Mouse (Mus musculus) lung, adult 18-20 months (tissue): ENCODE results near the gene Sgtb.
A peak's percentile ranks its signal among the peaks of the same experiment; 100 is the strongest.

ENCODE experiments used
- DNase-seq, 2 experiments: peaks; one replicate each; pipeline ENCODE4 v3.0.0; 2022; ENCODE audit warnings: mixed read lengths in 2 of 2

The Sgtb gene

DNA sequence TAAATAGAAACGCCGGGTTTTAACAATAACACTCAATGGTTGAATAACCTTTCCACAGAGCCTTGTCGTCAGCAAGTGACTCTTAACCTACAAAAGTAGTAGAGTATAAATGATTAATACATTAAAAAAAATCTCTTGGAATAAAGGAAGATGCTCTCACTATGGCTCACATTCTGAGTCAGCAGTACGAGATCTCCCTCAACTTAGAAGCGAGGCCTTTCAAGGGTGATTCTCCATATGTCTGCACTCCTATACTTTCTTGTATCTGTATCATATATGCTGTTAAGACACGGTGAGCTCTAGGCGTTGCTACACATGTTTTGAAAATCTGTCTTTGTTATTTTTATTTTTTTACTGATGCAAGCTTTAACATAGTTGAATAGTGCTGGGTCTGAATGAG, 985 bp downstream of the Sgtb start:
- no peak for DNase-seq

DNA sequence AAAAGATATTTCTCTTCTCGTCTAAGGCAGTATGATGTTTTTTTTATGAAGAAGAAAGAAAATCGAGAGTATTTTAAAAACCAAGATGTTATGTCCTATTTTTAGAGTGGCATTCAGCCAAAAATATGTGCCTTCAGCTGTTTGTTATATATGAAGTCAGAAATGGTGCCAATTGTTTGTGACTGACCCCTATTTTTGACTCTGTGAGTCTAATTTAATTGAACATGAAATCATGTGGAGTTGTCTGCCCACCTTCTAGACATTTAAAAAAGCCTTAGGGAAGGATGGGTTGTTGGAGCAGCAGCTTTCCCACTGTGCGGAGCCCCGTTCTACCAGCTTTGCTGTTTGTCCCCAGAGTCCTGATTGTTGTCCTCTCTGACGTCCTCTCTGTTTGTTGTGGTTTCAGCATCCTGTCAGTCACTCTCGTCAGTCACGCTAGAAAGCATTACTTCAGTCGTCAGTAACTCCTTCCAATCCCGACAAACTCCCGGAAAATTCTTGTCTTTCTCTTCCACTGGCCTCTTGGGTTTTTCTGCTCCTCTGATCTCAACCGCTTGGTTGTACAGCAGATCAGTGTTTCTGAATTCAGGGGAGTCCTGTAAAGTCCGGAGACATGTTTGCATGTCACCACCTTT, 2.8 kb downstream of the Sgtb start:
- DNase-seq: no peak

DNA sequence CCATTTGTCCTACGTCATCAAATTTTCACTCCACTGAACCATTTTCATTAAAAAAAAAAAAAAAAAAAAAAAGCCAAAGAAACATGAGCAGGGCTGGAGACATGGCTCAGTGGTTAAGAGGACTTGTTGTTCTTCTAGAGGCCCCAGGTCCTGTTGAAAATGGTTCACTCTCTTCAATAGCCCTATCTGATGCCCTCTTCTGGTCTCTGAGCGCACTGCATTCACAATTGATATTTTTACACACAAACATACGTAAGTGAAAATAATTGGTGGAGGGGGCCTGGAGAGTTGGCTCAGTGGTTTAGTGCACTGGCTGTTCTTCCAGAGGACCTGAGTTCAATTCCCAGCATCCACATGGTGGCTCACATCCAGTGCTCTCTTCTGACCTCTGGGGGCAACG, 4.2 kb downstream of the Sgtb start:
- DNase-seq: no peak

DNA sequence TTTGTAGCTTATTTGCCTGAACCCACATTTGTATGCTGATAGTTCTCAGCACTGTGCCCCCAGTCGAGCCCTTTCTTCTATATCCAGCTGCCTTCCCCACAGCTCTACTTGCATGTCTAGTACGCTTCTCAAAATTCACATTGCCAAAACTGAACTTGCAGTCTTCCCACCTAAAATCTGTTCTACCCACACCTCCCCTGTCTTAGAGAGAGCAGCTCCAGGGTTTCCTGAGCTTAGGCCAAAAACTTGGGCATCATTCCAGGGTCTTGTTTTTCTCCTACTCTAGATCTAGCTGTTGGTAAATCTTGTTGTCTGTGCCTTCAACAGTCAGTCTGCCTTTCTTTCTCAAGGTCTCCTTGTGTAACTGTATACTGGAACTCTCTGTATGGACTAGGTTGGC, 5.3 kb downstream of the Sgtb start:
- DNase-seq: no peak

DNA sequence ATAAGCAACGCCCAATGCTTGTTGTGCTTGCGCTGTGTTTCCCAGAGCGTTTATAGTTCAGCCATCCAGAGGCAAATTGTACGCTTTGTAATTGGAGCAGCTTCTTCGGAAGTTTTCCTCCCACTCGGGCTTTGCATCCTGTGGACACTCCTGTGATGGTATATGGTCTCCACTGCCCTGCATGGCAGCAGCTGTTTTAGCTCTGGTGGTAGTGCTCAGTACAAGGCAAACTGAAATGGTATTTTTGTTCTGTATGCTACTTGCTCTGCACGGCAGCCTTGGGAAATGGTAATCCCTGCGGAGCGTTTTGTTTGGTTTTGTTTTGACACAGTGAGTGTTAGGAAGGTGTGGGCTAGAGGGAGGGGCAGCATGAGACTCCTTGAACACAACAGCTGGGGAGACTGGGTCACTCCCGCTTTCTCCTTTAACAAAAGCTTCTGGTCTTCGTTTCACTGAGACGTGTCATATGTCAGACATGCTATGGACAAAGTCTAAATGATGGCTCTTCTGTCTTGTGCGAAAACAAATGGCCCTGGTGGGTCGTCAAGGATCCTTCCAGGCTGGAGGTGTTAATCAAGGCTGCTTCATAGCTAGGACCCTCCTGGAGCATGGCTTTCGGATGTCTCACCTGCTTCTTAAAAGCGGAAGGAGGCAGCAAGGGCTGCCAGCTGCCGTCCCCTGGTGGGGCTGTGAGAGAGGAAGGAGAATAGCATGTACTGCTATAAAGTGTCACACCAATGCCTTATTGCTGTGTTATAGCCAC, 12.7 kb downstream of the Sgtb start:
- peak in 1 of 2 experiments; percentile 8 for DNase-seq

DNA sequence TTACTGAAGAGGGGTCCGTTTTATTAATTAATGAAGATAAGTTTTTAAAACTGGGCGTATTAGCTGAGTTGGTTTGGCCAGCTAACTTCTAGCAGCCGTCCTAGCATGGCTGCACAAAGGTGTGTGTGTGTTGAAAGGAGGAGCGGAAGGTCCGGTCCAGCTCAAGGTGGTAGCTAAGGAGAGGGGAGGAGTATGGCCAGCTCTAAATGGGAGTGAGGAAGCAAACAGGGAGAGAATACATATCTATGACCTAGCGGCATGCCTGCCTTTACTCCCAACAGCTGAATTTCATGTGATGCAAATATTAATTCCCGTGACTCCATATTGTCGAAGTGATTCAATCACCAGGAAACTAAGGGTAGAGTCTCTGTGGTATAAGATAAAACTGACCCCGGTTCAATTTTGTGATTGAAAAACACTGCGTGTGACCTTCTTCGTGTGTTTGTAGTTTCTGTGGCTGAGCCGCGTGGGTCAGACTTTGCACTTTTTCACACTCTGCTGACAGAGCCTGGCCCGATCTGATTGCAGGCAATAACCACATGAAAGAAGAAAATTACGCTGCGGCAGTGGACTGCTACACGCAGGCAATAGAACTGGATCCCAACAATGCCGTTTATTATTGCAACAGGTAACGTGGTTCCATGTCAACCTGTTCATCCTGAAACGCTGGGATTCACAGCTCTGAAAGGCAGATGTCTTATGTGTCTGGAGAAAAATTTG, 14.3 kb downstream of the Sgtb start:
- DNase-seq: no peak

DNA sequence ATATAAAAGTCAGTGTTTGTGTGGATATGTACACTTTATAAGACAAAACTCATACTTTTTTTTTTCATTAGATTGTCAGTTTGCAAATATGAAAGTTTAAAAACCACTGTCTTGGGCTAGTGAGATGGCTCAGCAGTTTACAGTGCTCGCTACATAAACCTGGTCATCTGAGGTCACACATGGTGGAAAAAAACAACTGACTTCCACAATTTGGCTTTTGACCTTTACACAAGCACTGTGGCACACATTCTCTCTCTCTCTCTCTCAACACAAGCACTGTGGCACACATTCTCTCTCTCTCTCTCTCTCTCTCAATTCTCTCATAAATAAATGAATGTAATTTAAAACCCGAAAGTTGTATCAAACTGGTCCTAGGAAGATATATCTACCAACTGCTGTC, 23.0 kb downstream of the Sgtb start:
- DNase-seq: no peak

DNA sequence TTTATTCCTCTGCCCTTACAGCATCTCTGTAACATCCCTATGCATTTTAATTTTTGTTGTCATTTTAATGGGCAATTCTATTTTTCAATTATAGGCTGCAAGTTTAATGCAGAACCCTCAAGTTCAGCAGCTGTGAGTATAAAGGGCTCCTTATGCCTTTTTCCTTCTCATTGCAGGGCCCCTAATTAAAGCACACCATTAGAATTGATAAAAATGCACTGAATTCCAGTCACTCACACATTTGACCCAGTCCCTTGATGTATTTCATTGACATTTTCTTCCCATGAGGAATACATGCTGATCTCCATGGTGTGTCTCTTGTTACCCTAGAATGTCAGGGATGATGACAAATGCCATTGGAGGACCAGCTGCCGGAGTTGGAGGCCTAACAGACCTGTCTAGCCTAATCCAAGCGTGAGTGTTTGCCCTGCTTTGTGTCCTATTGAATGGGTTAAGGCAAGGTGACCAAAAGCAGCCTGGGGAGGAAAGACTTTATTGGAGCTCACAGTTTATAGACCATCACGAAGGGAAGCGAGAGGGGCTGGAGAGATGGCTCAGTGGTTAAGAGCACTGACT, 25.1 kb downstream of the Sgtb start:
- DNase-seq: no peak

DNA sequence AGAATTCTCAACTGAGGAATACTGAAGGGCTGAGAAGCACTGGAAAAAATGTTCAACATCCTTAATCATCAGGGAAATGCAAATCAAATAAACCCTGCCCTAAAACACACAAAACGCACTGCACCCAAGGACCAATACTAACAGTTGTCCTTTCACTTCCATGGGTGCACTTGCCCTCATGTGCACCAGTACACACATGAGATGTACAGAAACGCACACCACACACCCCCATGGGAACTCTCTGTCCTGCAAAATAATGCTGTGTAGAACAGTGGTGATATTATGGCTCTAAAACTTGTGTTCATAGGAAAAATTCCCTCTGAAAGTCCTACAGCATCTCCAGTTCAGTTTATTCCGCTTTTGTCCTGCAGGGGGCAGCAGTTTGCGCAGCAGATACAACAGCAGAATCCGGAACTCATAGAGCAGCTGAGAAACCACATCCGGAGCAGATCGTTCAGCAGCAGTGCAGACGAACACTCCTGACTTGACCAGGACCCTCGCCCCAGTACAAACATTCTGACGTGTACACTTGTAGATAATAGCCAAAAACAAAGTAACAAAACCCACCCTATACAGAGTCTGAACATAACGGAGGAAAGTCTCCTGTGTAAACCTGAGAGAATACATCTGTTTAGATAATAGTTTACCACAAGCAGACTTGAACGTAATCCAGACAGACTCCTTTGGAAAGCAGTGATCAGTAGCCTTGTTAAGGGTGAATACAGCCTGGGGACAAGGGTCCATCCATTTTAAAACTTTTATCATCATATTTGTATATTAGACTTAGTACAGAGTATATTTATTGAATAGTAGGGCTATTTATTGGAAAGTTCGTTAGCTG, 30.0 kb downstream of the Sgtb start:
- DNase-seq: peak; percentile 72 to 81

DNA sequence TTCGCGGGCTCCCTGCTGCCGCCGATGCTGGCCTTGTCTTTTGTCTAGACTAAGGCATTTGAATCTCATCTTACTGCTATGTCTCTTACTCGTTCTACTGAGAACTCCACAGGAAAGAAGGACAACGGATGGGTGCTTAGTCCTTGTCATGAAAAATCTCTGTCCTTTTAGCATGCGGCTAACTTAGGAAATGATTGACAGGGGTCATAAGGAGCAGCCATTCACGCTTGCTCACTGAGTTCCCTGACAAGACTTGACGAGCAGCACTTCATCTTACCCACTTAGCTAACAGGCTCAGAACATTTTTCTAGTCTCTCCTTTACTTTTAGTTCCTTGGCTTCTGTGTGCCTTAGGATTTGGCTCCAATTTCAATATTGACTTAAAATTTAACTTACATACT, 35.3 kb downstream of the Sgtb start:
- DNase-seq: no peak

DNA sequence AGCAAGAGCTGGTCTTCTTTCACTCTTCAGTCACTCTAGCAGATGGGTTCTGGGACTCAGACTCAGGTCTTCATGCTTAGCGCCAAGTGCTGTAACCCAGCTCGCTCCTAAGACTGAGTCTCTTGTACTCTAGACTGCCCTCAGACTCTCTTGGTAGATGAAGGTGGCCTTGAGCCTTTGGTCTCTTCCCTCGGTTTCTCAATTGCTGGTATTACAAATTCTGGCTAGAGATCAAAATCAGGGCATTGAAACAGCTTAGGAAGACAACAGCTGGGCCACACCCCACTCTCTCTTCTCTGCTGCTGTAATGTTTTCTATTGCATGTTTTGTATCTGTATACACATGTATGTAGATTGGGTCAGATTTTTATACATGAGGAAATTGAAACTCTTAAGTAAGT, 36.1 kb downstream of the Sgtb start:
- DNase-seq: no peak

DNA sequence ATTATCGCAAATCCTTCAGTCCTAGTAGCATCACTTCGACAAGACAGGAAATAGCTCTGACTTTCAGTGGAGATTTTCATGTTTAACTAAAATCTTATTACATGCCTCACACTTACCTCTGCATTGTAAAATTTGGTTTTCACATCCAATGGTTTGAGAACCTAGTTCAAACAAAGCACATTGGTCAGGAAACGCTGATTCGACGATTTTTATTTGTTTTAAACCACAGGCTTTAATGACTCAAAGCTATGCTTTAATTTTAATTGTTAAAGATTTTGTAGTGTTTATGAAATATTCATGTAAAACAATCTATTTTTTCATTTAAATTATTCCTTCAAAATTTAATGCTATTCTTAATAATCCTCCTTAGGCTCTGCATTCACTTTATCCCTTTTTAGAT, 44.6 kb downstream of the Sgtb start:
- no peak for DNase-seq

DNA sequence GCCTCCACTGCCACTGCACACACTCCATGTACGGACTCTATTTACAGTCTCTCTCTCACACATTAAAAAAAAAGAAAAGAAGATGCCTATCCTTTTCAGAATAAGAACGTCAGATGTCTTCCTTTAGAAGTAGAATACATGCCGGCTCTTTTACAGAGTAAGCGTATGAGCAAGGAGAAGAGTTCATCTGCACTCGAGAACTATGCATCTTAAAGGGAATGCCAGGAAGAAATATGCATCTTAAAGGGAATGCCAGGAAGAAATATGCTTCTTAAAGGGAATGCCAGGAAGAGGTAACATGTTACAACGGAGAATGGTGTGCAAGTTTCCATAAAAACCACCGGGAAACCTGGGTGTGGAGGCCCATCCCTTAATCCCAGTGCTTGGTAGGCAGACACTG, 45.6 kb downstream of the Sgtb start:
- no peak for DNase-seq

DNA sequence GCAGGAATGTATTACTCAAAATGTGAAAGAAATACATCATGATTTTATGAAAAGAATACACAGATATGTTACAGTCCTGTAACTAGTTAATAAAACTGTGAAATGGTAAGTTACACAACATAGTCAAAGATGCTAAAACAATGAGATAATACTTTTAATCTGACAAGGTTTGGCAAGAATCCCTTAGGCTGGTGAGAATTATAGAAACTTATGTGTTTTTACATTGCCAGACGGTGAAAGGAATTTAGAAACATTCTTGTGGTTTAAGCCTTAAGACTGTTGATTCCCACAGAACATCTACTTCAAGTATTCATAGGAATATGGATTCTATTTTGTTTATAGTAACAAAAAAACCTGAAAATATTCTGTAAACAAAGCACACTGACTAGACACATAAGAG, 46.1 kb downstream of the Sgtb start:
- no peak for DNase-seq

DNA sequence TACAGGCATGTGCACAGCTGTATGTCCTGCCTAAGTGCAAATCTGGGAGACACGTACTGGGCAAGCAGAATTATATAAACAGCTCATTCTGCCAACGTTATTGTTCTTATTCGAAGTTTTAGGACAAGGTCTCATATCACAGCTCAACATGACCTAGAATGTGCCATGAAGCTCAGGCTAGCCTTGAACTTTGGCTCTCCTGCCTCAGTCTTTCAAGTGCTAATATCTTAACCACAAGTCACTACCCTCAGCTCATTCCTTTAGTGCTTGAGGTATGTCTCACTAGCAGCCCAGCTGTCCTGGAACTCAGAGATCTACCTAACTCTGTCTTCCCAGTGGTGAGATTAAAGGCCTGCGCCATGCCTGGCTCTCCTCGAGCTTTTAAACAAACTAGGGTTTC, 62.2 kb downstream of the Sgtb start:
- DNase-seq: no peak

DNA sequence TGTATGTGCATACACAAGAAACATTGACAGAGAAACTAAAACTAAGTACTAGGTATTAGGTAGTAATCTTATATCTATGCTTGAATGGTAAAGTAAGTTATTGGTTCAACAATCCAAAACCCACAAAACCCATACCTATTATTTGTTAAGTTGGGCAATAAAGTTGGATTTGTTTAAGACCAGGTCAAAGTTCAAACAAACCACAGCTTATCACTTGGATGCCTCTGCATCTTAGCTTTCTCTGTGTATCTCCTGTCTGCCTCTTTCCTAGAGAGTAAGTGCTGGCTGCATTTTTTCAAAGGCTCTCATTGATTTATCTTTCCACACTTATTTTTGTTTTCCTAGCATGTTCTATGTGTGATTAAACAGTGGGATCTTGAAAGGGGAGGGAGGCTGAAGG, 63.0 kb downstream of the Sgtb start:
- no peak for DNase-seq

DNA sequence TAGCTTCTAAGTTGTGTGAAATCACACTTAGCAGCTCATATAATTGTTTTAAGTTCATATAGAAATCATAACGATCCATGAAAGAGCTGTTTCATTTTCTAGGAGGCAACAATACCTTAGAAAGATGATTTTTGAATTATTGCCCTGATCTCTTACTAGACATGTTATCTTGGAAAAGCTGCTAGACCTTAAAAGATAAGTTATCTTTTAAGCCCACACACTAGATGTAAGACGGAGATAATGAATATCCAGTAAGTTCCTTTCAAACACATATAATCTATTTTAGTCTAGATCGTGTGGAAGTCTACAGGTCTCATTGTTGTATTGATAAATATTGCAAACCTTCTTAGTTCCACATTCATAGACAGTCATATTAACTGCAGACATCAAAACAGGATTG, 67.3 kb downstream of the Sgtb start:
- DNase-seq: no peak

DNA sequence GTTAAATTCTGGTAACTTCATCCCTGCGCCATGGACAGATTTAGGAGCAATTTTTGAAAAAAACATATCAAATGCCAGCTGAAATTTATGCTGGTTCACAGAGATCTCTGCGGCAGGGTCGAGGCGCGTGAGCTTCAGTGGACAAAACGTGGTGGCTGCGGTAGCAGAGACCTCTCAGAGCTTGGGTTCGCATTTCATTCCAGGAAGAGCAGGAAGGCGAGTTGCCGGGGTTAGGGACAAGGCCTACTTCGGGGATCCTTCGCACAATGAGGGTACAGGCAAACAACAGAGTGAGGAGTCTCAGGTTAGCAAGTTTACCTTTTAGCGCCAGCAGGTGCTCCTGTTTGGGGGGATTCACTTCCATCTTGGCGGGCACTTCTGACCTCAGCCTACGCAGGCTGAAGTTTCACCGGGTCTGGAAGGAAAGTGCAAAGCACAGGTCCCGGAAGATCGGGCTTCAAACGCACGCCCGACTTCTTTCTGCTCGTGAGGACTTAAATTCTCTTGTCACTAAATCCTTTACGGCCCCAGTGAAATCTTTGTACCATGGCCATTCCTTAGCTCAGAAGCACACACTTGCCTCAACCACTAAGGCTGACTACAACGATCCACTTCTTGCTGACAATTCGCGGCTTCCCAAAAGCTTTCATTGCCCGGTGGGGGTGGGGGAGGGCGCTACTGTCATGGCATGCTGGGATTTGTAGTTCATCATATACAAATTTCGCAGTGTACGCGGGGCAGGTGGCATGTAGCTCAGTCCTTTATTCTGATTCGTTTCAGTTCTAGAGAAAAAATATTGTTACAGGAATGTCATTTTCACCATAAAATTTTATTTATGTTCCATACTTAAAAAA, 68.5 kb downstream of the Sgtb start, which contains the start of gene Trappc13:
Trappc13 (minus strand) TSS at position 674 of the 854 bp plus-strand sequence.
- DNase-seq: peak in 1 of 2 experiments; percentile 25

DNA sequence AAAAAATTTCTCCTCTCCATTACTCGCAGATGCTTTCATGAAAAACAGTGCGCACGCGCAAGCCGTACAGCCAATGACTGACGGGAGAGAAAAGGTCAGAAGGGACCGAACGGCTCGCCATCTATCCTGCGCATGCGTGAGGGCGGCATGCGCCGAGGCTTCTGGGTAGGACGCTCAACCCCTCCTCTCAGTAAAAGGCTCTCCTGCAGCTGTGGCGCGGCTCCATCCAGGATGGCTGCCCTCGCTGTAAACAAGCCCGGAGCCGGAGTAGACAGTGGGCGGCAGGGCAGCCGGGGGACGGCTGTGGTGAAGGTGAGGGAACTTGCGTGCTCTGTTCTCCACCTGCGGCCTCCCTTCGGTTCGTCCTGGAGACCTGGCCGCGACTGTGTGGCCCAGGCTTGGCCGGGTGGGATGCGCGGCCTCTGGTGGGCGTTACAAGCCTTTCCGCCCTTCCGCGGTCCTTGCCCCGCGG, 69.1 kb downstream of the Sgtb start, which contains the start of gene Trim23:
Trim23 (plus strand) TSS at position 148 of the 472 bp plus-strand sequence.
- peak; percentile 98 for DNase-seq

DNA sequence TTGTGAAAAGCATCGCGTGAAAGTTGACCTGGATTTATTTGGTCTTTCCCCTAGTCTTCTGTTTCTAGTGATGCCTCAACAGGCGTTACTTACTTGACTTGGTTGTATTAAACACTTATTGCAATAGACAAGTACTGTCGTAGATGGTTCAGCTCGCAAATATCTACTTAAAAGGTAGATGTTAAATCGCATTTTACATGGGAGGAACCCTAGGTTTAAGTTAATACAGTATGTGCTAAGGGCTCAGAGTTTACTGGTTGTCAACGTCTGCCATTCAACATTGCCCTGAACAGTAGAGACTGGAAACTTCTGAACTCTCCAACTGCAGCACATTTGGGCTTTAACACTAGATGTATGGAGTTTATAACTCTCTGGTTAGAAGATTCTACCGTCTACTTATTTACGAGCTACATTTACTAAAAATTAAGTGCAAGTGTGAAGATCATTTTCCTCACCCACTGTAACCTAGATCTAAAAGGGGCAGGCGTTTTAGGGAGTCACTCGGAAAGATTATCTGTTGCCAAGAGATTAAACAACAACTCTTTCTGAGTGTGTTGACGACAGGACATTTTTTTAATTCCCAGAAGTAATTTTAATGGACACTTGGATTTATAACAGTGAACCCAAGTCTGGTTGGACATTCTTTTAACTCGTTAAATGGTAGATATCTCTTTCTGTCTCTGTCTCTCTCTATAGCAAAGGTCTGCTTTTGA, 69.8 kb downstream of the Sgtb start:
- no peak for DNase-seq

DNA sequence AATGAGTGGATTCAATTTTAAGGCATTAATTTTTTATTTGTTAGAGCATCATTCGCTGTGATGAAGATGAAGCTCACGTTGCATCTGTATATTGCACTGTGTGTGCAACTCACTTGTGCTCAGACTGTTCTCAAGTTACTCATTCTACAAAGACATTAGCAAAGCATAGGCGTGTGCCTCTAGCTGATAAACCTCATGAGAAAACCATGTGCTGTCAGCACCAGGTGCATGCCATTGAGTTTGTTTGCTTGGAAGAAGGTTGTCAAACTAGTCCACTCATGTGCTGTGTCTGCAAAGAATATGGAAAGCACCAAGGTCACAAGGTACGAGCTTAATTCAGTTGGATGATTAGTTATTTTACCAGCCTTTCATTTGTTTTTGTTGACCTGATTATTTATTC, 77.8 kb downstream of the Sgtb start:
- peak in 1 of 2 experiments; percentile 2 for DNase-seq
